Mouse (Mus musculus) left cerebral cortex, adult 2 months (tissue): ENCODE measurements around the gene Thumpd3. TPM values are rescaled to one million over a fixed set of nuclear protein-coding genes. Genes with fewer than 3 reads are reported as not detected.
A peak's percentile ranks its signal among the peaks of the same experiment; 100 is the strongest.

Source experiments
- DNase-seq, 2 experiments: peaks; one replicate each; pipeline ENCODE4 v3.0.0; 2021 to 2022; ENCODE audit warnings: low spot score in 2 of 2, mixed read lengths in 1 of 2; ENCODE audit errors: extremely low spot score in 1 of 2
- H3K27ac ChIP-seq: fragments of 200-600 bp; 2 replicates; pipeline ENCODE4 v1.8.1; 2022
- H3K4me3 ChIP-seq: fragments of 200-600 bp; 2 replicates; pipeline ENCODE4 v1.8.1; 2022
- CTCF ChIP-seq: fragments of 200-600 bp; IDR thresholded peaks from 2 replicates; pipeline ENCODE4 v1.8.1; 2022; ENCODE audit warnings: antibody characterized with exemption, mild to moderate bottlenecking, moderate library complexity
- intact Hi-C: fragments of 180-260 bp; cut with DNase I; formaldehyde crosslinking; loops from one replicate; pipeline ENCODE4 v1.15.1; 2025
- total RNA-seq, 2 experiments: library from RNA; stranded (reverse); gene quantifications; 2 replicates each; pipeline ENCODE4 v1.2.3; 2021

The Thumpd3 gene
- total RNA-seq, 2 experiments from 2014 or later = 28.2 to 28.9 TPM

- TF ChIP-seq CTCF = no peak
Observed at GRCm38 (mm10) chr6:113065186-113065585, 19.2 kb downstream of the Thumpd3 start.

GRCm38 (mm10) chr6:113069154-113069553, 23.1 kb downstream of the Thumpd3 start:
- intact Hi-C loops = no loop called here
- no peak overlapping the region for H3K4me3 ChIP-seq
- DNase-seq = no peak
- no peak overlapping the region for H3K27ac ChIP-seq
- no peak for TF ChIP-seq CTCF

More at GRCm38 (mm10) chr6:113065186-113065585, 19.2 kb downstream of the Thumpd3 start:
- Histone ChIP-seq H3K27ac (no peak overlapping the region), H3K4me3 (no peak overlapping the region)
- no peak for DNase-seq
- intact Hi-C loops = no loop called here

GRCm38 (mm10) chr6:113075261-113075660, 29.2 kb downstream of the Thumpd3 start:
- Histone ChIP-seq H3K4me3 (peak overlapping the region; percentile 78), H3K27ac (peak overlapping the region; percentile 99)
- DNase-seq = no peak
- no peak for TF ChIP-seq CTCF
- intact Hi-C loops = no loop called here

DNA sequence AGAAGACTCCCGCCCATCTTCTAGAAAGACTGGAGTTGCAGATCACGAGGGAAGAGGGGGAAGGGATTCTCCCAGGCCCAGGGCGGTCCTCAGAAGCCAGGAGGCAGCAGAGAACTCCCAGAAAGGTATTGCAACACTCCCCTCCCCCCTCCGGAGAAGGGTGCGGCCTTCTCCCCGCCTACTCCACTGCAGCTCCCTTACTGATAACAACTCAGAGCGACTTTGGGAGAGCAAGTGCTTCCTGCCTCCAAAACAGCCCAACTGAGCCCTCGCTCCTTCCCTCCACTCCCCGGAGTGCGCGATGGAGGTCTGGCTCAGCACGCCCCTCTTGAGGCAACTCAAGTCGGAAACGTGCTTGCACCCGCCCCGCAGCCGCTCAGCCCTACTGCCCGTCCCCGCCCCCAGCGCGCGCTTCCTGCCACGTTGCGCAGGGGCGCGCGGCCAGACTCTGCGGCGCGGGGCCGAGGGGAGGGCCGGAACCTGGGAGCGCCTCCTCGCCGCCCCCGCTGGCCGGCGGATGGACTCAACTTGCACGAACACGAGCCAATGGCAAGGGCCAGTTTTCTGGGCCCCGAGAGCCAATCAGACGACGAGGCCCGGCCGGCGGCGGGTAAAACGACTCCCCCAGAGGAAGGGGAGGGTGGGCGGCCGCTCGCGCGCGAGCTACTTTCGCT, 30.1 kb downstream of the Thumpd3 start:
- peak; percentile 50 for TF ChIP-seq CTCF
- Histone ChIP-seq H3K4me3 (peak overlapping the region; percentile 78), H3K27ac (peak overlapping the region; percentile 99)
- intact Hi-C loops = loop anchor here (1.0 kb wide), 2 partner anchors 23 to 30 kb away; partner anchors contain the start of gene Thumpd3
- peak; percentile 91 for DNase-seq

DNA sequence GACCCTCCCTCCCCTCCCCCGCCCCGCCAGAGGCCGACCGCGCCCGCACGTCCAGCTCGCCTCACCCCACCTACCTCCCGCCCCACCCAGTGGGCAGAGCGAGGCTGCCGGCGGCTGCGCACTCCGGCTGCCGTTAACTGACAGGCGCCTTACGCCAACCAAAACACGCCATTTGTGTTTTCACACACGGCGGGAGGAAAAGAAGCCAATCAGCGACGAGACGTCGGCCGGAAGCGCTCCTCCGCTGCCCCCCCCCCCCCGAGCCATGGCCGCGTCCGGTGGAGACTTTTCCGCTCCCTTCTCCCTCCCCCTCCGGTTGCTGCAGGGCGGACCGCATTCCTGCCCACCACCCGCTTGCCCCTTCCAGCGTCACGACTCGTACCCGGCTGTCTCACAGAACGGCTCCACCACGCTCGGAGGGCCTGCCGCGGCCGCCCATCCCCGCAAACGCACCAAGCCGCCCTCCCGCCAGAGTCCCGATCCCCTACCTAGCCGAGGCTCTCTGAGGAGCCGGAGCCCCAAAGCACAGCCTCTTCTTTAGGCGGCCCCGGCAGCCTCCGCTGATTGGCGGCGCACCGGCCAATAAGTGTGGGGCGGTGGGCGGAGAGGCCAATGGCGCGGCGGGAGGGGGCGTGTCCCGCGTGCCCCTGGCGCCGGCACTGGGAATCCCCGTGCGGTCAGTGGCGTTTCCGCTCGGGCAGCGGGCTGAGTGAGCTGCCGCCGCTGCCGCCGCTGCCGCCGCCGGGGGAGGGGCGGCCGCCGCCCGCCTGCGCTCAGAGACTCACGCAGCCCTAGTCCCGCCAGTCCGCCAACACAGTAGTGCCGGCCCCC, 30.9 kb downstream of the Thumpd3 start, which contains the start of gene Setd5:
Setd5 (plus strand) TSS at position 680 of the 831 bp plus-strand sequence.
- Histone ChIP-seq H3K4me3 (peak within 1 kb of the TSS; percentile 78), H3K27ac (peak within 1 kb of the TSS; percentile 99)
- no peak for TF ChIP-seq CTCF
- peak; percentile 98 to 99 for DNase-seq
- intact Hi-C loops = loop anchor here (1.0 kb wide), 3 partner anchors 22 to 229 kb away; partner anchors contain the start of gene Thumpd3

DNA sequence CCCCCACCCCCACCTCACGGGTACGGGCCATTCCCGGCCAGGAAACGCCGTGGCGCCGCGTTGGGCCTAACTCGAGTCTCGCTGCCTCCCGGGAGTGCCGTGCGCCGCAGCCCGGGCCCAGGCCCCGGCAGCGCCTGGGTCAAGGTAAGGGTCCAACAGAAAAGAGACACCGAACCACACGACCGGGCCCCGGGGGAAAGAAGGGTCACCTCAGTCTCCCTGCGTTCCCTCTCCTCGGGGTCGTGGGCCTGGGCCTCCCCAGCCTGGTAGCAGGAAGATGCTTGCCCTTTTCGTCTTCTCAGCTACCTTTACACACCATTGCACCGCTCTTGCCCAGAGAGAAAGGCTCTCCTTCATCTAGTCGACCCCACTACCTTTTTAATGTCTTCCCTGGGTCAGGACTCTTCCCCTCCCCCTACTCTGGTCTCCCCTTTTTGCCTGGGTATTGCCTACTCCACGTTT, 31.6 kb downstream of the Thumpd3 start:
- DNase-seq = peak in 1 of 2 experiments; percentile 19
- peak overlapping the region; percentile 78 for H3K4me3 ChIP-seq
- TF ChIP-seq CTCF = no peak
- intact Hi-C loops = loop anchor here (1.0 kb wide), 1 partner anchor 229 kb away; no protein-coding TSS in a partner anchor
- H3K27ac ChIP-seq = peak overlapping the region; percentile 99

GRCm38 (mm10) chr6:113078031-113078721, 32.2 kb downstream of the Thumpd3 start:
- no peak; the same call in 1 of the 2 replicates for TF ChIP-seq CTCF
- peak overlapping the region; percentile 99 for H3K27ac ChIP-seq
- intact Hi-C loops = no loop called here
- peak; percentile 22 to 31 for DNase-seq
- H3K4me3 ChIP-seq = peak overlapping the region; percentile 78

GRCm38 (mm10) chr6:113079492-113079891, 33.5 kb downstream of the Thumpd3 start:
- H3K27ac ChIP-seq = peak overlapping the region; percentile 99; the same call in 1 of the 2 replicates
- DNase-seq = peak; percentile 23 to 24
- intact Hi-C loops = no loop called here
- H3K4me3 ChIP-seq = peak overlapping the region; percentile 78
- TF ChIP-seq CTCF = no peak; the same call in 1 of the 2 replicates

GRCm38 (mm10) chr6:113082229-113082628, 36.2 kb downstream of the Thumpd3 start:
- Histone ChIP-seq H3K4me3 (no peak overlapping the region), H3K27ac (peak overlapping the region; percentile 21; the same call in 1 of the 2 replicates)
- intact Hi-C loops = no loop called here
- TF ChIP-seq CTCF = no peak
- peak in 1 of 2 experiments; percentile 18 for DNase-seq

DNA sequence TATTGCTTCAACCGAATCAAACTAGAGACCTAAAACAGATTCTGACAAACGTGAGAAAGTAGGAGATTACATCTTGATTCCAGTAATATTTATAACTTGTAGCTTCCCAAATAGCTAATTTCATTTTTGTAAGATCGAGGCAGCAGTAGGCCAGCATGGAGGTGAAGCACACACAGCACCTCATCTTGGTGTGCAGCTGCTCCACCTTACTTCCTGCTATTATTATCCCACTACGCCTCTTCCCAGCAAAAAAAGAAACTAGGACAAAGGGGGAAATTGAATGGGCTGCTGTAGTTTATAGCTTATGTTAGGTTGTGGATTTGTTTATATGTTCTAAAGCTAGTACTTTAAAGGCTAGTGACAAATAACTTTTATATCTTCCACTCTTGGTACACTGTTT, 38.6 kb downstream of the Thumpd3 start:
- intact Hi-C loops = no loop called here
- no peak overlapping the region for H3K4me3 ChIP-seq
- DNase-seq = no peak
- TF ChIP-seq CTCF = no peak
- peak overlapping the region; percentile 5; the same call in 1 of the 2 replicates for H3K27ac ChIP-seq

DNA sequence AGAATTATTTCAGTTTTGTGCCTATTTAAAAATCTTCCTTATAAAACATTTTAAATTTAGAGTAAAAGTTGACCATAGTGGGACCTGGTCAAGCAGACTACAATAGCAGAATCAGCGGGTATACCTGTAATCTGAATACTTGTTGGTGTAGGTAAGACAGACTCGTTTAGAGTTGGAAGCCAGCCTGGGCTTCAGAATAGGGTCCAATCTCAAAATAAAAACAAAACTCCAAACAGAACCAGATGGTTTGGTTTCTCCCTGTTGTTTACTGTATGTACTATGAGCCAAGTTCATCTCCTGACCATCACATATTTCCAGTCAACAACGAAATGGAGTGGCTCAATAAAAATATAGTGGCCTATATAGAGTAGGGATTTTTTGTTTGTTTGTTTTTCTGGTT, 47.2 kb downstream of the Thumpd3 start:
- intact Hi-C loops = no loop called here
- H3K4me3 ChIP-seq = no peak overlapping the region
- H3K27ac ChIP-seq = no peak overlapping the region
- no peak for TF ChIP-seq CTCF
- no peak for DNase-seq
